Mouse (Mus musculus) brain, embryonic 14.5 days (tissue): ENCODE measurements at regions not wholly inside any gene's neighbourhood (a gene's known extent, or its start where the extent isn't known, plus 50 kb on each side); places are given as distances from the start of the nearest gene placed in this dataset.

Source experiments
- DNase-seq: peaks from one replicate; pipeline ENCODE4 v3.0.0-alpha.2; 2011; ENCODE audit warnings: low read depth
- CTCF ChIP-seq: fragments of 200-500 bp; IDR thresholded peaks from 2 replicates; pipeline ENCODE4 v1.5.1; 2012; ENCODE audit warnings: inconsistent platforms, mild to moderate bottlenecking, moderate library complexity, borderline replicate concordance; ENCODE audit not compliant: insufficient read depth, insufficient read length; ENCODE audit errors: extremely low read depth
- POLR2A ChIP-seq: fragments of 200-500 bp; IDR thresholded peaks from 2 replicates; pipeline ENCODE4 v1.6.1; 2012; ENCODE audit warnings: mild to moderate bottlenecking, inconsistent platforms, borderline replicate concordance; ENCODE audit not compliant: poor library complexity, insufficient read depth, insufficient read length, severe bottlenecking; ENCODE audit errors: extremely low read depth

GRCm38 (mm10) chrX:85329474-85330225 lies 80.2 kb downstream of the Fthl17a start:
- TF ChIP-seq POLR2A, result no peak
- TF ChIP-seq CTCF, result no peak

GRCm38 (mm10) chrX:85343517-85343916 lies 94.0 kb downstream of the Fthl17a start:
- TF ChIP-seq CTCF (no peak), POLR2A (no peak)
- DNase-seq, result peak; percentile 75

More at GRCm38 (mm10) chrX:85329474-85330225, 80.2 kb downstream of the Fthl17a start:
- DNase-seq, result no peak

DNA sequence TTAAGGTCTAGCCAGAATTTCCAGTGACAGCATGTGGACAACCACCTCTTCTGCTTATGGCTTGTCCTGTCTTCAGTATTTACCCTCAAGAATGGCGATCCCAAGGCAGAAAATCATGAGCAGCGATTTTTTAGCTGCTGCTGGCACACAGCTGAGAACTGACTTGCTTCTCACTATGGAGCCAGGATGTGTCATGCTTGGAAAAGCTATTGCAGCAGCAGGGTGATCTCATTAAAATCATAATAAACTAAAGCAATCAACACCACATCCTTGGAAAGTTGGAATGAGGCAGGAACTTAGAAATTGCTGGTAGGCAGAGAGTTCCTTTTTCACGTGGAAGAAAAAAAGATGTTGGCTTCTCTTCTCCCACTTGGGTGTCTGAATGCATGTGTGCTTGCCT lies 125.8 kb downstream of the Fthl17a start:
- peak; percentile 27 for DNase-seq
- no peak for TF ChIP-seq CTCF
- no peak for TF ChIP-seq POLR2A

DNA sequence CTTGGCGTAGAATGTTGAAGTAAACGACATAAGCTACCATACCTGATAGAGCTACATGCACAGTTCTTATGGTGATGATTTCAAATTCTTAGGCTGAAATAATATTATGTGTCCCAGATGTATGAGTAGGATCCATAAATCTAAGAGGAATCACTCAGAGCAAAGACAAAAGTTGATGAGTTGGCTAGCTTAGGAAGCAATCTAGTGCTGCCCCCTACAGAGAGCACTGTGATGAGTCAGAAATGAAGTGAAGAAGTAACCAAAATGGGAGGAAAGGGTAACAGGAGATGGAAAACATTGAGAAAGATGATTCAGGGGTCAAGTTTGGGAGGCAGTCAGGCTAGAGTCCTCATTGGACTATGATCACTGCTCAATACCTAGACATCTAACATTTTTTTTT lies 135.0 kb downstream of the Fthl17a start:
- TF ChIP-seq POLR2A (no peak), CTCF (no peak)
- no peak for DNase-seq
